Mouse (Mus musculus) heart, adult 2 months (tissue): ENCODE results near the gene Parp4. TPM values are rescaled to one million over a fixed set of nuclear protein-coding genes. Genes with fewer than 3 reads are reported as not detected.
A peak's percentile ranks its signal among the peaks of the same experiment; 100 is the strongest.

Experiments
- DNase-seq, 2 experiments: peaks; one replicate each; pipeline ENCODE4 v3.0.0; 2021
- H3K27ac ChIP-seq: fragments of 200-600 bp; 2 replicates; pipeline ENCODE4 v1.8.1; 2022
- H3K27me3 ChIP-seq: fragments of 200-500 bp; 2 replicates; pipeline ENCODE4 v1.6.1; 2012; ENCODE audit warnings: mild to moderate bottlenecking, low read length, inconsistent platforms, mixed read lengths; ENCODE audit not compliant: control insufficient read depth, insufficient read depth
- H3K36me3 ChIP-seq: fragments of 200-500 bp; 2 replicates; pipeline ENCODE4 v1.6.1; 2012; ENCODE audit warnings: low read length, inconsistent platforms; ENCODE audit not compliant: control insufficient read depth, insufficient read depth
- H3K4me1 ChIP-seq: fragments of 200-500 bp; 2 replicates; pipeline ENCODE4 v1.6.1; 2011; ENCODE audit warnings: low read length; ENCODE audit not compliant: control insufficient read depth, insufficient read depth
- H3K4me3 ChIP-seq: fragments of 200-600 bp; 2 replicates; pipeline ENCODE4 v1.8.1; 2022
- H3K79me2 ChIP-seq: fragments of 200-500 bp; replicated peaks from 2 replicates; pipeline ENCODE4 v1.6.1; 2012; ENCODE audit warnings: mild to moderate bottlenecking, inconsistent platforms, low read length, moderate library complexity, mixed read lengths; ENCODE audit not compliant: control insufficient read depth, insufficient read depth
- H3K9ac ChIP-seq: fragments of 200-500 bp; 2 replicates; pipeline ENCODE4 v1.6.1; 2012; ENCODE audit warnings: low read depth, mild to moderate bottlenecking, control low read depth, inconsistent platforms, low read length, mixed read lengths
- CTCF ChIP-seq: fragments of 200-600 bp; IDR thresholded peaks from 2 replicates; pipeline ENCODE4 v1.8.1; 2022; ENCODE audit warnings: antibody characterized with exemption, mild to moderate bottlenecking, moderate library complexity
- EP300 ChIP-seq: fragments of 200-500 bp; IDR thresholded peaks from 2 replicates; pipeline ENCODE4 v1.6.1; 2011; ENCODE audit warnings: low read depth, low read length, control low read depth; ENCODE audit not compliant: insufficient read depth
- POLR2A ChIP-seq: fragments of 200-500 bp; IDR thresholded peaks from 2 replicates; pipeline ENCODE4 v1.6.1; 2011; ENCODE audit warnings: mild to moderate bottlenecking, low read depth, low read length, control low read depth; ENCODE audit not compliant: insufficient read depth
- WGBS: fragments of 180-500 bp; shearing (Covaris S2); methylation state at CpG from one replicate; pipeline ENCODE4 v1.1.7; 2018; 5-methylcytosine and 5-hydroxymethylcytosine counted together
- intact Hi-C: fragments of 180-260 bp; cut with DNase I; formaldehyde crosslinking; loops from one replicate; pipeline ENCODE4 v1.15.1; 2025
- long read RNA-seq: library from polyadenylated mRNA; stranded (forward); transcript quantifications from one replicate; pipeline ENCODE4 v2.0.0, GENCODE M21; 2021
- polyA plus RNA-seq: library from polyadenylated mRNA; depleted of rRNA; stranded (reverse); fragments of >200 nt; gene quantifications from 2 replicates; pipeline ENCODE4 v1.2.3, GENCODE M21; 2012; rRNA removed
- total RNA-seq, 2 experiments: library from RNA; stranded (reverse); gene quantifications; 2 replicates each; pipeline ENCODE4 v1.2.3; 2021

Parp4 gene
- total RNA-seq (10 to 100 TPM; 27.1 to 33.9 TPM), polyA plus RNA-seq (9.2 and 12.9 TPM in 2 replicates)
- long read RNA-seq, partial matches to known transcripts, result 0 of 4 reads
- long read RNA-seq, other reads (novel, unspliced or antisense), result 4 of 4 reads

DNA sequence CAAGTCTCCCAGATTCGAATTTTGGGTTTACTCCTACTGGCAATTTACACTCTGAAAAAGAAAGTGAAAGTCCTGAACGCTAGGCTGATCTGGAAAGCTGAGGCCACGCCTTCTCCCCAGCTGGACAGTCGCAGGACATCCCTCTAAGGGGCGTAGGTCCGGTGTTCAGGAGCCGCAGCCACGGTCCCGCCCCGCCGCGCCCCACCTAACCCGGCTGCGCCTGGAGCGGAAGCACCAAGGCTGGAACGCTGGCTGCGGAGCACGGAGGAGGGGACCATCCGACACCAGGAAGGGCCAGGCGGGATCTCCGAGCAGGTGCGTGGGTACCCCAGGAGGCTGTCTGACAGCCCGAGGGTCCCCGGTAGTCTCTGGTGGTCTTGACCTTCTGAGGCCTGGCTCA, at the start of gene Parp4, which contains the start of gene Cenpj:
Gene Parp4, plus strand, starts transcription at position 204 of the 400 bp plus-strand sequence.
Gene Cenpj, minus strand, starts transcription at position 10 of the 400 bp plus-strand sequence.
- H3K4me3 ChIP-seq, result peak within 1 kb of the TSS; percentile 76
- peak within 1 kb of the TSS; percentile 91 for H3K9ac ChIP-seq
- H3K4me1 ChIP-seq, result peaks cover 2% of the 10 kb centered on the region
- H3K27ac ChIP-seq, result peak within 1 kb of the TSS; percentile 67
- TF ChIP-seq EP300 (0 out of 2 replicates have a peak, but pooled peaks have one; percentile 37), CTCF (no peak; the same call in 1 of the 2 replicates), POLR2A (peak; percentile 71)
- under 1% methylated on average over 24 of the region's 24 CpGs for WGBS
- no peaks in the 10 kb centered on the region for H3K27me3 ChIP-seq
- intact Hi-C loops, result loop anchor here (5.0 to 10.0 kb wide), 2 partner anchors 92 to 199 kb away; partner anchors contain the start of genes Mphosph8 and Pspc1
- peak; percentile 92 to 95 for DNase-seq
- H3K79me2 ChIP-seq, result no peaks in the 10 kb centered on the region; the same call in 1 of the 2 replicates
- H3K36me3 ChIP-seq, result 0 out of 2 replicates have a peak, but pooled peaks cover 2% of the 10 kb centered on the region

- Histone ChIP-seq H3K27me3 (no peaks in the 10 kb centered on the region), H3K4me1 (no peaks in the 10 kb centered on the region), H3K4me3 (no peak overlapping the region), H3K36me3 (no peaks in the 10 kb centered on the region), H3K27ac (no peak overlapping the region), H3K9ac (no peak overlapping the region), H3K79me2 (no peaks in the 10 kb centered on the region)
- no peak for DNase-seq
- intact Hi-C loops, result no loop called here
- 87% methylated on average over 2 of the region's 2 CpGs for WGBS
- TF ChIP-seq EP300 (no peak), POLR2A (no peak), CTCF (no peak)
Measured at GRCm38 (mm10) chr14:56530788-56531187, 44.6 kb upstream of the Parp4 start.

DNA sequence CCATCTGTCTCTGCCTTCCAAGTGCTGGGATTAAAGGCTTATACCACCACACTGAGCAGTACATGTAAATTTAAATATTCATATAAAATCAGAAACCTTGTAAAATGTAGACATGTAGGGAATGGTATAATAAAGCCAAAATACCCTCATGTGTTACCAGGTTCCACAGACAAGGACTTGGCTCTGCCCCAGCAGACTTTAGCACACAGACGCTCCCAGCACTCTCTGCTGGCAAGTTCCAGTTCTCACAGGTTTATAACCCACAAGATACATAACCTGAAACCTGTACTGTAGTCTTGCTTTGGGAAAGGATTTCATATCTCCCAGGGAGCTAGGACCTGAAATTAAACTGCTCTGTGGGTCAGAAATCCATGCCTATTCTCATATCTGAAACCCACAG, 30.5 kb upstream of the Parp4 start:
- H3K79me2 ChIP-seq, result no peaks in the 10 kb centered on the region
- H3K27me3 ChIP-seq, result no peaks in the 10 kb centered on the region
- H3K4me1 ChIP-seq, result no peaks in the 10 kb centered on the region
- H3K9ac ChIP-seq, result no peak overlapping the region
- H3K4me3 ChIP-seq, result no peak overlapping the region
- whole genome bisulfite sequencing, result 88% methylated on average over 1 of the region's 1 CpGs
- intact Hi-C loops, result no loop called here
- TF ChIP-seq CTCF (no peak), POLR2A (no peak), EP300 (no peak)
- DNase-seq, result no peak
- H3K27ac ChIP-seq, result no peak overlapping the region
- H3K36me3 ChIP-seq, result no peaks in the 10 kb centered on the region

- H3K79me2 ChIP-seq, result no peaks in the 10 kb centered on the region
- intact Hi-C loops, result no loop called here
- no peaks in the 10 kb centered on the region for H3K27me3 ChIP-seq
- no peak overlapping the region for H3K4me3 ChIP-seq
- no peaks in the 10 kb centered on the region for H3K36me3 ChIP-seq
- TF ChIP-seq EP300, result no peak
- no peak for TF ChIP-seq POLR2A
- TF ChIP-seq CTCF, result no peak
- 96% methylated on average over 4 of the region's 4 CpGs for WGBS
- H3K27ac ChIP-seq, result no peak overlapping the region
- no peak overlapping the region for H3K9ac ChIP-seq
- H3K4me1 ChIP-seq, result no peaks in the 10 kb centered on the region
- DNase-seq, result no peak
Measured at GRCm38 (mm10) chr14:56545491-56545890, 29.9 kb upstream of the Parp4 start.

DNA sequence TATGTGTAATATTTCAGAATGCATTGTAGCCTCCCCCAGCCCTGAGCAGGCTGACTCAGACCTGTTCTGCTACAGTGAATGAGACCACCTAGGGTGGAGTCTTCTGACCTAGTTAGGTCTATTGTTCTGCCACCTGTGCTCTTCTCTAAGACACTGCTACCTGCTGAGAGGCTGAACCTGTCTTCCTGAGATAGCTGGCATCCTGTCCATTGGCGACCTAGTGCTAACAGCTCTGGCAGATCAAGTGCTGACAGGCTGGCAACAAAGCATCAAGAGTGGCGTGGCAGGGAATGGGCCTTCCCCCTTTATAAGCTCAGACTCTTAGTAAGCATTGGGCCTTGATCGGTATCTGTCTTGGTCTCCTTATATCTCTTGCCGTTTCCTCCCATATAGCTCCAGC, 24.5 kb upstream of the Parp4 start:
- H3K36me3 ChIP-seq, result no peaks in the 10 kb centered on the region
- WGBS, result 83% methylated on average over 4 of the region's 4 CpGs
- no peak for TF ChIP-seq CTCF
- no peak for TF ChIP-seq POLR2A
- TF ChIP-seq EP300, result no peak

DNA sequence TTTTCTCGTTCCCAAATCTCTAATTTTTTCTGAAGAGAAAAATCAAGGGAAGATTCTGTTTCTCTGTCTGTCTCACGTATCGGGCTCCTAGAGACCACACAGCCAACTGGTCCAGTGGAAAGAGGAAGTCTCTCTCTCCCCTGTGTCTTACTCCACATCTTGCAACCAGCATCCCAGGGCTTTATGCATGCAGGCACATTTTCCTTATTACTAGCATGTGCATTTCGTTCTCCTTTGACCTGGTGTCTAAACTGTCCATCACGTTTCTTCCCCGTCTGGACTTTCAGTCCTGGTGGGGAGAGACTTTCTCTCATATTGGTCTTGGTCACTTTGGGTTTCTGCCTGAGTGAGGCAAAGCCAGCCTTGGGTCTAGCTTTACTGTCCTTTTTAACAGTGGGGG, 22.5 kb upstream of the Parp4 start:
- Histone ChIP-seq H3K4me1 (no peaks in the 10 kb centered on the region), H3K9ac (no peak overlapping the region), H3K79me2 (no peaks in the 10 kb centered on the region), H3K4me3 (no peak overlapping the region), H3K36me3 (no peaks in the 10 kb centered on the region), H3K27ac (no peak overlapping the region), H3K27me3 (no peaks in the 10 kb centered on the region)
- TF ChIP-seq POLR2A, result no peak
- TF ChIP-seq CTCF, result no peak
- TF ChIP-seq EP300, result no peak
- 94% methylated on average over 6 of the region's 6 CpGs for WGBS
- intact Hi-C loops, result no loop called here
- DNase-seq, result no peak

More for the DNA sequence above, 24.5 kb upstream of the Parp4 start:
- DNase-seq, result no peak
- Histone ChIP-seq H3K4me1 (no peaks in the 10 kb centered on the region), H3K9ac (no peak overlapping the region), H3K4me3 (no peak overlapping the region), H3K27me3 (no peaks in the 10 kb centered on the region), H3K27ac (no peak overlapping the region), H3K79me2 (no peaks in the 10 kb centered on the region)
- intact Hi-C loops, result no loop called here
